Mouse (Mus musculus): ENCODE results near the gene Wrb. TPM values are rescaled to one million over a fixed set of nuclear protein-coding genes. Genes with fewer than 3 reads are reported as not detected.

The Wrb gene
- polyA plus RNA-seq, 1 experiment = 23.2 TPM

GRCm38 (mm10) chr16:96160927-96161326 lies 15.7 kb downstream of the Wrb start:
- Histone ChIP-seq H3K9me3 (replicated peaks; ENCODE audit: control insufficient read depth, insufficient read depth, low read length, poor library complexity, severe bottlenecking) (no peaks in the 10 kb centered on the region), H3K27me3 (ENCODE audit: control insufficient read depth, insufficient read depth, low read length, poor library complexity, severe bottlenecking) (no peaks in the 10 kb centered on the region), H3K27ac (ENCODE audit: insufficient read depth, low read length) (no peak overlapping the region), H3K4me3 (ENCODE audit: low read depth, low read length) (no peak overlapping the region), H3K36me3 (ENCODE audit: control insufficient read depth, insufficient read depth, low read length, poor library complexity, severe bottlenecking) (no peaks in the 10 kb centered on the region), H3K9ac (ENCODE audit: low read depth, poor library complexity, severe bottlenecking) (no peak overlapping the region), H3K4me1 (ENCODE audit: control insufficient read depth, insufficient read depth, low read length) (no peaks in the 10 kb centered on the region)
- no peak for TF ChIP-seq POLR2A (IDR thresholded peaks at IDR 0.05; ENCODE audit: insufficient read depth, low read length)
- no peak for TF ChIP-seq CTCF (IDR thresholded peaks at IDR 0.05; ENCODE audit: low read depth, low read length)

DNA sequence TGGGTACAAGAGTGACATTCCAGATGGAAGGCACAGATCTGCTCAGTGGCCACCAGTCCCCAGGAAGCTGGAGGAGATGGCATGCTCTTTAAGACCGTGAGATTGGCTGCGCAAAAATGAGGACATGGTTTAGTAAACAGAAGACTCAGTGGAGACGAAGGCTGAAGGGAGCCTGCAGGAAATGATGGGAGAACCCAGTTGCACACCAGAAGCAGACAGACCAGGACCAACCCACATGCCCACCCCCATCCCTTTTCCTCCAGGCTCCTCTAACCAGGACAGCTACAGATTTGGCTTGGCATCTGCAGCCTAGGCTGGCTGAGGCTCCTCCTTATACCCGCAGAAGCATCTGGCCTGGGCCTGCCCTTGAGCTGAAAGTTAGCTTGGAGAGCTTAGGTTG lies 16.1 kb downstream of the Wrb start:
- H3K27ac ChIP-seq (ENCODE audit: insufficient read depth, low read length) = no peak overlapping the region
- no peaks in the 10 kb centered on the region for H3K27me3 ChIP-seq (ENCODE audit: control insufficient read depth, insufficient read depth, low read length, poor library complexity, severe bottlenecking)
- no peaks in the 10 kb centered on the region for H3K4me1 ChIP-seq (ENCODE audit: control insufficient read depth, insufficient read depth, low read length)
- no peak for TF ChIP-seq CTCF (IDR thresholded peaks at IDR 0.05; ENCODE audit: low read depth, low read length)
- no peak overlapping the region for H3K4me3 ChIP-seq (ENCODE audit: low read depth, low read length)
- no peaks in the 10 kb centered on the region for H3K9me3 ChIP-seq (replicated peaks; ENCODE audit: control insufficient read depth, insufficient read depth, low read length, poor library complexity, severe bottlenecking)
- no peak overlapping the region for H3K9ac ChIP-seq (ENCODE audit: low read depth, poor library complexity, severe bottlenecking)
- H3K36me3 ChIP-seq (ENCODE audit: control insufficient read depth, insufficient read depth, low read length, poor library complexity, severe bottlenecking) = no peaks in the 10 kb centered on the region

DNA sequence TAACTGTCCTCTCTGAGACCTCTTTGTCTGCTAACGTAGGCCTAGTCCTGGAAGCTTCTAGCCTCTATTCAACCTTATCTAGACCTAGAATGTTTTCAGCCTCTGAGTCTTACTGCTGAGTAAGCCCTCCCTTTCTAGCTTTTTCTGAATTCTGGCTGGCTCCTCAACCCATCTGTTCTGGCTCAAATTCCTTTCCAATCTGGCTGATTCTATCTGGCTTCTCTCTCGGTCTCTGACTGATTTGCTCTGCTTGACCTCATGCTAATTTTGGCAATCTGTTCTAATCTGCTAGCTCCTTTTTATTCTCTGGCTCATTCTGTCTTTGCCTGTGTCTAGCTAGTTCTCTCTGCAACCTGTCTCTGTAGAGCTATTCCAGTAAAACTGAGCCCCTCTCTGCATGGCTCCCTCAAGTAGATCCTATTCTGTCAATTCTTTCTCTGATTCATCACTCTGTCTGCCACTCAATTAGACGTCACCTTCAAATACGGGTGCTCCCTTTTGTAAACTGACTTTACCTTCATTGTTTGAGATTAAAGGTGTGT lies 20.6 kb downstream of the Wrb start:
- Histone ChIP-seq H3K4me3 (ENCODE audit: low read depth, low read length) (no peak overlapping the region), H3K9ac (ENCODE audit: low read depth, poor library complexity, severe bottlenecking) (no peak overlapping the region), H3K27me3 (ENCODE audit: control insufficient read depth, insufficient read depth, low read length, poor library complexity, severe bottlenecking) (no peaks in the 10 kb centered on the region), H3K4me1 (ENCODE audit: control insufficient read depth, insufficient read depth, low read length) (no peaks in the 10 kb centered on the region), H3K9me3 (replicated peaks; ENCODE audit: control insufficient read depth, insufficient read depth, low read length, poor library complexity, severe bottlenecking) (no peaks in the 10 kb centered on the region; the same call in 1 of the 2 replicates), H3K36me3 (ENCODE audit: control insufficient read depth, insufficient read depth, low read length, poor library complexity, severe bottlenecking) (no peaks in the 10 kb centered on the region), H3K27ac (ENCODE audit: insufficient read depth, low read length) (no peak overlapping the region)
- TF ChIP-seq POLR2A (IDR thresholded peaks at IDR 0.05; ENCODE audit: insufficient read depth, low read length) = no peak
- no peak for TF ChIP-seq CTCF (IDR thresholded peaks at IDR 0.05; ENCODE audit: low read depth, low read length)
- no peak for TF ChIP-seq EP300 (IDR thresholded peaks at IDR 0.05; ENCODE audit: insufficient read depth, low read depth, low read length)

GRCm38 (mm10) chr16:96168837-96169236 lies 23.6 kb downstream of the Wrb start:
- no peak for TF ChIP-seq CTCF (IDR thresholded peaks at IDR 0.05; ENCODE audit: low read depth, low read length)
- TF ChIP-seq EP300 (IDR thresholded peaks at IDR 0.05; ENCODE audit: insufficient read depth, low read depth, low read length) = no peak
- TF ChIP-seq POLR2A (IDR thresholded peaks at IDR 0.05; ENCODE audit: insufficient read depth, low read length) = no peak
- Histone ChIP-seq H3K27me3 (ENCODE audit: control insufficient read depth, insufficient read depth, low read length, poor library complexity, severe bottlenecking) (no peaks in the 10 kb centered on the region), H3K4me3 (ENCODE audit: low read depth, low read length) (no peak overlapping the region), H3K36me3 (ENCODE audit: control insufficient read depth, insufficient read depth, low read length, poor library complexity, severe bottlenecking) (no peaks in the 10 kb centered on the region), H3K9ac (ENCODE audit: low read depth, poor library complexity, severe bottlenecking) (no peak overlapping the region), H3K27ac (ENCODE audit: insufficient read depth, low read length) (no peak overlapping the region), H3K4me1 (ENCODE audit: control insufficient read depth, insufficient read depth, low read length) (no peaks in the 10 kb centered on the region), H3K9me3 (replicated peaks; ENCODE audit: control insufficient read depth, insufficient read depth, low read length, poor library complexity, severe bottlenecking) (no peaks in the 10 kb centered on the region; the same call in 1 of the 2 replicates)

GRCm38 (mm10) chr16:96173648-96174047 lies 28.4 kb downstream of the Wrb start:
- Histone ChIP-seq H3K36me3 (ENCODE audit: control insufficient read depth, insufficient read depth, low read length, poor library complexity, severe bottlenecking) (no peaks in the 10 kb centered on the region), H3K9ac (ENCODE audit: low read depth, poor library complexity, severe bottlenecking) (no peak overlapping the region), H3K4me1 (ENCODE audit: control insufficient read depth, insufficient read depth, low read length) (no peaks in the 10 kb centered on the region), H3K4me3 (ENCODE audit: low read depth, low read length) (no peak overlapping the region), H3K27ac (ENCODE audit: insufficient read depth, low read length) (no peak overlapping the region), H3K9me3 (replicated peaks; ENCODE audit: control insufficient read depth, insufficient read depth, low read length, poor library complexity, severe bottlenecking) (0 out of 2 replicates have a peak, but pooled peaks cover under 1% of the 10 kb centered on the region), H3K27me3 (ENCODE audit: control insufficient read depth, insufficient read depth, low read length, poor library complexity, severe bottlenecking) (no peaks in the 10 kb centered on the region)
- no peak for TF ChIP-seq POLR2A (IDR thresholded peaks at IDR 0.05; ENCODE audit: insufficient read depth, low read length)
- TF ChIP-seq CTCF (IDR thresholded peaks at IDR 0.05; ENCODE audit: low read depth, low read length) = no peak
- no peak for TF ChIP-seq EP300 (IDR thresholded peaks at IDR 0.05; ENCODE audit: insufficient read depth, low read depth, low read length)

DNA sequence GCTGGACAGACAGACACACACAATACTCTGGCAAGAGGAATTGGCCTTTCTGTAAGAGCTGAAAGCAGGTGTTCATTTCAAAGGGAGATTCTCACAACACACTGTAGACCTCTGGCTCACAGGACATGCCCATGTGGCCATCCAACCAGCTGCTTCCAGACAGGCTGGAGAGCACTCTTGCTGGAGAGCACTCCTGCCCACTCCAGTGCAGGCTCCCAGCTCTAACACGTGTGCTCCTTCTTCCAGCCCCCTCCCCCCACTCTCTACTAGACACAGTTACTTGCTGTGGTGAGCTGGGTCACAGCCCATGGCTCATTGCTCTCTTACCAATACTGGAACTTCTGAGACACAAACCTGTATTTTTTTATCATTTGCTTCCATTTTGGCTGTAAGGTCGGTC lies 30.2 kb downstream of the Wrb start:
- no peaks in the 10 kb centered on the region for H3K27me3 ChIP-seq (ENCODE audit: control insufficient read depth, insufficient read depth, low read length, poor library complexity, severe bottlenecking)
- peaks cover 3% of the 10 kb centered on the region; the same call in 1 of the 2 replicates for H3K9me3 ChIP-seq (replicated peaks; ENCODE audit: control insufficient read depth, insufficient read depth, low read length, poor library complexity, severe bottlenecking)
- H3K4me3 ChIP-seq (ENCODE audit: low read depth, low read length) = no peak overlapping the region
- H3K27ac ChIP-seq (ENCODE audit: insufficient read depth, low read length) = no peak overlapping the region
- no peak overlapping the region for H3K9ac ChIP-seq (ENCODE audit: low read depth, poor library complexity, severe bottlenecking)
- TF ChIP-seq POLR2A (IDR thresholded peaks at IDR 0.05; ENCODE audit: insufficient read depth, low read length) (no peak), EP300 (IDR thresholded peaks at IDR 0.05; ENCODE audit: insufficient read depth, low read depth, low read length) (no peak), CTCF (IDR thresholded peaks at IDR 0.05; ENCODE audit: low read depth, low read length) (no peak)
- no peaks in the 10 kb centered on the region for H3K36me3 ChIP-seq (ENCODE audit: control insufficient read depth, insufficient read depth, low read length, poor library complexity, severe bottlenecking)
- no peaks in the 10 kb centered on the region for H3K4me1 ChIP-seq (ENCODE audit: control insufficient read depth, insufficient read depth, low read length)
